Mouse (Mus musculus): Measurements from ENCODE around the gene Steap1.

DNA sequence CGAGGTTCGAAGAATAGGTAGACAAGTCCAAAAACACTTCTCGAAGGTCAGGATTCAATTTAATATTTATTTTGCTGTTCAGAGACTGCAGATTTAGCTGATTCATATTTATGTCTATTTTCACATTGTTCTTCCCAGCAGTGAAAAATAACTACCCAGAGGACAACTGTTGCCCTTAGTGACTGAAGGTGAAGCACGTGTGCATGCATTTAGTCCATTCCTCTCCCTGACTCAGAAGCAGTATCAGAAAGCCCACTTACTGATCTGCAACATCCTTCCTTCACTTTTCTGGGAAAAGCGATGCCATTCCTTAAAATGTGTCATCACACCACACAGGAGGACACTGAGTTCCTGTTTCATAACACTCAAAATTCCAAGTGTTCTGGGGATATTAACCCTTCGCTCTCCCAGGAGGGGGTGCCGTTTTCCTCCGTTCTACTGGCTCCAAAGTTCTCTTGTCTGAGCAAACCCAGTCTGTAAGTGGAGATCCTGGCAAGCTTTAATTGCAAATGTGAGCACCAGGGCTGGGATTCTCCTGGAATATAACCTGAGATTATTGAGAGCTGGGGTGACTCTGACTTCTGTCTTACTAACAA lies 60.1 kb downstream of the Steap1 start:
- no peak for TF ChIP-seq CTCF (IDR thresholded peaks at IDR 0.05; ENCODE audit: extremely low read depth, insufficient read depth, insufficient read length, insufficient replicate concordance)
- TF ChIP-seq POLR2A (IDR thresholded peaks at IDR 0.05; ENCODE audit: low read depth, low read length): no peak

All from spleen, adult 2 months (tissue).